Mouse (Mus musculus) cerebellum, postnatal 25 days (tissue): Measurements from ENCODE around the gene Gpc2.

Experiments
- DNase-seq, 2 experiments: peaks; one replicate each; pipeline ENCODE4 v3.0.0; 2021; ENCODE audit warnings: mixed read lengths in 2 of 2

Gene Gpc2

GRCm38 (mm10) chr5:138260834-138261233 lies 19.0 kb downstream of the Gpc2 start:
- no peak for DNase-seq

GRCm38 (mm10) chr5:138260051-138260450 lies 19.8 kb downstream of the Gpc2 start:
- no peak for DNase-seq

GRCm38 (mm10) chr5:138258993-138259392 lies 20.8 kb downstream of the Gpc2 start:
- DNase-seq = no peak

- no peak for DNase-seq
Measured at GRCm38 (mm10) chr5:138258542-138258941, 21.3 kb downstream of the Gpc2 start.

- DNase-seq = no peak
Measured at GRCm38 (mm10) chr5:138258078-138258477, 21.7 kb downstream of the Gpc2 start.

- DNase-seq = no peak
Measured at GRCm38 (mm10) chr5:138257585-138257978, 22.2 kb downstream of the Gpc2 start.

GRCm38 (mm10) chr5:138256966-138257584 lies 22.7 kb downstream of the Gpc2 start:
- no peak for DNase-seq

- DNase-seq = peak in 1 of 2 experiments; percentile 68
Measured at GRCm38 (mm10) chr5:138256094-138256467, 23.7 kb downstream of the Gpc2 start.

DNA sequence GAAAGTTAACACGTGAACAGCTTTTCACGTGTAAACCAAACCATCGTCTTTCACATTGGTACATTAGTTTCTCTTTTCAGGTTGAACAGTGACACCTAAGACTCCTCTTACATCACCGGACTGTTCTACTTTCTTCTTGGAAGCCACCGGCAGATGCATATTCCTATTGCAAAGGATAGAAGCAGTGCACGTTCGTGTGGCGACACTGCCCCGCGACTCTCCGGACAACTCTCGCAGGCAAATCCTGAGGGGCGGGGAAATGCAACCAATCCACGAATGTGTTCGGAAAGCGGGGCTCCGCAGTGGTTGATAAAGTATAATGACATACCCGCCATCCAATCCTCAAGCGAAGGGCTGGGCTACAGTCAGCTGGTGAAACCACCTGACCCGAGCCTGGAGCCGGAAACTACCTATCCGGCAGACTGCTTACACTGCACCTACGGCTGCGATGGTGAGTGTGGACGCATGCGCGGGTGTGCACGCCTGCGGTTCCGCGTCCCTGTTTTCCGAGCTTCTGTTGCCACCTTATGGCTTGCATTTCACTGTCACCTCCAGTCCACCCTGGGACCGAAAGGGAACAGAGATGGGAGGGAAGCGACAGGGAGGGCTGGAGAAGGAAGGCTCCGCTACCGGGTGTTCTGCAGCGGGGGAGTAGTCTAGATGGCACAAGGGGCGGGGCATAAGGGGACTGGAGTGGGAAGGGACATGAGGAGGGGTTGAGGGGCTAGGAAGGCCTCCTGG lies 24.3 kb downstream of the Gpc2 start, which contains the start of gene Lamtor4:
Lamtor4 (plus strand) TSS at position 130 of the 741 bp plus-strand sequence.
- DNase-seq = peak; percentile 92 to 94

GRCm38 (mm10) chr5:138253061-138253460 lies 26.7 kb downstream of the Gpc2 start:
- no peak for DNase-seq

DNA sequence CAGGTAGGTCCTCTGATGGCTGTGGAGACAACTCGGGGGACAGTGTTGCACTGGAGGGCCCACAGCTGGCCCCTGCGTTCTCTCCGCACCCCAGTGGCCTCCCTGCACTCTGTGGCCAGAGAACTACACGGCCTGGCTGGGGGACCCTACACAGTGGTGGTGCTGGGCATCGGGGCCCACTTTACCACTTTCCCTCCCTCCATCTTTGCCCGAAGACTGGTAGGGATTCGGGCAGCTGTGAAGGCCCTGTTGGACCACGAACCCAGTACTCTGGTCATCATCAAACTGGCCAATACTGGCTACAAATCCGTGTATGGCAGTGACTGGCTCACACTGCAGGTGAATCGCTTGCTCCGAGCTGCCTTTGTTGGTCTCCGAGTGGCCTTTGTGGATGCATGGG lies 28.7 kb downstream of the Gpc2 start:
- no peak for DNase-seq

GRCm38 (mm10) chr5:138241511-138241910 lies 38.3 kb downstream of the Gpc2 start:
- no peak for DNase-seq

DNA sequence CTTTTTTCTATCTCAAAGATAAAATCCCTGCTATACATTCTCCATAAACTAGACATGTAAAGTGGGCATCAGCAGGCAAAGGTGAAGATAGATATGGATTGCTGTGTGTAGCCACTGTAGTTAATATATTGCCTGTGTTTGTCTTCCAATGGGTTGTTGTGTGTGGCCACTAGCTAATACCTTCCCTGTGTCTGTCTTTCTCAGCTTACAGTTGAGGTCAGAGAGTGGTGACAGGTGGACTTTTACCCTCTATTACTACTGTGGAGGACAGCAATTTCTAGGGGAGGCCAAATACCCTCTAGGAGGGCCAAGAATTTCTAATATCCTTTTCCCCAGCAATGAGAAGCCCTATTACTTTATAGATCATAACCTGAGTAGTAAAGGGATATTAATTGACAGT lies 45.6 kb downstream of the Gpc2 start:
- no peak for DNase-seq

DNA sequence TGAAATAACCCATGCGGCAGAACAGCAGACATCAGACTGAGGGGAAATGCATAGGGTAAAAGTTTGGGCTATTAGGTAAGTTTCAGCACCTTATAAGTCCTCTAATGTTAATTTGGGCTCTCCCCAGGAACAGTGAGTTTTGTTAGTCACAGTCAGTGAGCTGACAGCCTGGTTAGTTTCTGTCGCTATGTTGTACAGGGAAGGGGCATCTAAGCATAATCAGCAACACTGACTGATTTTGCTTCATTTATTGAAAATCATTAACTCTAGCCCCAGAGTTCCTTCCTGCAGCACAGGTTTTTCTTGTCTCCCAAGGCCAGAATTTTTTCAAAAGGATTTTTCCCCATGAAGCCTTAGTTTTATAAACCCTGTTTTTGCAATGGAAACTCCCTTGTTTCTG lies 46.0 kb downstream of the Gpc2 start:
- no peak for DNase-seq

GRCm38 (mm10) chr5:138229511-138229910 lies 50.3 kb downstream of the Gpc2 start:
- no peak for DNase-seq

GRCm38 (mm10) chr5:138228026-138228425 lies 51.8 kb downstream of the Gpc2 start:
- DNase-seq = peak; percentile 11 to 46

- no peak for DNase-seq
Measured at GRCm38 (mm10) chr5:138227367-138227766, 52.4 kb downstream of the Gpc2 start.

DNA sequence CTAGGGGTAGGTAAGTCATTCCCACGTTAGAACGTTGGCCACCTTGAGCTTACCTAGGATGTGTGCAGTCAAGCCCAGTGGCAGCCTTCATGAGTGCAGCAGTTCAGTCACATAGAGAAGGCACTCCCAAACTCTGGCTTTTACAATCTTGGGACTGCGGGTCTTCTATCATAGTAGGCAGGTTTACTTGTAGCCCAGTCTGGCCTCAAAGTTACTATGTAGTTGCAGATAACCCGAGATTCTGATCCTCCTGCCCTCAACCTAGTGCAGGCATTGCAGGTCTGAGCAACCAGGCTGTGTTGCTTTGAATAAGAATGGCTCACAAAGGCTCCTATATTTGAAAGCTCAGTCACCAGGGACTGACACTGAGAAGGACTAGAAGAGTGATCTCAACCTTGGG lies 53.3 kb downstream of the Gpc2 start:
- no peak for DNase-seq

DNA sequence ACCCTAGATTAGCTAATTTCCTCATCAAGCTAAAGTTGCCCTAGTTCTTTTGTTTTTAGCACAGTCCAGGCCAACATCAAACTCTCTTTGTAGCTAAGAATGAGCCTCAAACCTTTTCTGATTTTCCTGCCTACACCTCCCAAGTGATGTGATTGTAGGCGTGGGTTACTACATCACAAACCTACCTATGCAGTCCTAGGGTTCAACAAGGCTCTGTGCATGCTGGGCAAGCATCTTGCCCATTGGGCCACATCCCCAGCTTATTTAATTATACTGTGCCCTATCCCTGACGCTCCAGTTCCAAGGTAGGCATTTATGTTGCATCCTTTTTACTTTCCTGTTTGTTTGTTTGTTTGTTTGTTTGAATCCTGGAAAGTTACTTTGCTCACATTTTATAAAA lies 54.1 kb downstream of the Gpc2 start, which contains the start of gene Nxpe5:
Nxpe5 (plus strand) TSS at position 199 of the 400 bp plus-strand sequence.
- no peak for DNase-seq
